Mouse (Mus musculus) spleen, postnatal 4 days (tissue): ENCODE results near the gene Thyn1.

Source experiments
- DNase-seq, 2 experiments: peaks; one replicate each; pipeline ENCODE4 v3.0.0; 2022; ENCODE audit warnings: low spot score in 2 of 2

Gene Thyn1

DNA sequence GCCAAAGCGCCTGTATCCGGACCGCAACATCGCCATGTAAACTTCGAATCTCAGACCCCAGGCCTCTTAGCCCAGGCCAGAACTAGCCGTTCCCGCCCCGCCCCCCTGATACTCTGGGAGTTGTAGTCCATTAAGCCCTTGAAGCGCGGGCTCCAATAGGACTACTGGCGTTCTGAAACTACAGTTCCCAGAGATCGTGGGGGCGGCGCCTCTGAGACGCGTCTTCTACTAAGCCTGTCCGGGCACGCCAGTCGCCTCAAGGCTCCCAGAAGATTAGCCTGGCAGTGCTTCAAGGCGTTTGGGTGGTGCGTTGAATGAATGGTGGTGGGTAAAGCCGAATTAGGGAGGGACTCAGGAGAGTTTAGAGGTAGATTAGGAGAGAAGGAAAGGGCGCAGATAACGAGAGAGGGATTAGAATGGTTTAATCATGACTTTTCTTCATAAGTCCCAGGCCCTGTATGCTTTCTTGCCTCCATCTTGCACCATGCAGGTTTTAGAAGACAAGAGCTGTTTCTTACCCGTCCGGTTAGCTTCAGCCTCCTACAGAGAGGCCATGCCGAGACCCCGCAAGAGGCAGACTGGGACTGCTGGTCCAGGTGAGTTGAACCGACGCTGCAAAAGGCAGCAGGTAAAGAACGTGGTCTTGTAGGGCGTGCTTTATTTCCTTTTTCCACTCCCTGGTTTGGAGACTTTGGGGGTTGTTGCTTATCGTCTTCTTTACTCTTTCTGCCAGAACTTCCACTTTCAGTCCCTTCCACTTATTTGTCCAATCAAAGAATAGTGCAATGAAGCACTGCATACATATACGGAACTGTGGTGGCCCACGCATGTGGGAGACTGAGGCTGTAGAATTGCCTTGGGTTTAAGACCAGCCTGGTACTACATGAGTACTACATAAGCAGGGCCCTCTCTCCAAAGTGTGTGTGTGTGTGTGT, at the start of gene Thyn1, which contains the start of gene Acad8:
Thyn1 (plus strand) TSS at position 250 of the 935 bp plus-strand sequence.
Acad8 (minus strand) TSS at position 106 of the 935 bp plus-strand sequence.
- DNase-seq, result peak; percentile 92 to 95

- DNase-seq, result no peak
Observed at GRCm38 (mm10) chr9:26977754-26978153, 21.8 kb upstream of the Thyn1 start.

- DNase-seq, result no peak
Observed at GRCm38 (mm10) chr9:26978776-26979175, 20.7 kb upstream of the Thyn1 start.

- DNase-seq, result no peak
Observed at GRCm38 (mm10) chr9:26985090-26985613, 14.4 kb upstream of the Thyn1 start.

GRCm38 (mm10) chr9:26985668-26986277, 13.7 kb upstream of the Thyn1 start:
- no peak for DNase-seq

DNA sequence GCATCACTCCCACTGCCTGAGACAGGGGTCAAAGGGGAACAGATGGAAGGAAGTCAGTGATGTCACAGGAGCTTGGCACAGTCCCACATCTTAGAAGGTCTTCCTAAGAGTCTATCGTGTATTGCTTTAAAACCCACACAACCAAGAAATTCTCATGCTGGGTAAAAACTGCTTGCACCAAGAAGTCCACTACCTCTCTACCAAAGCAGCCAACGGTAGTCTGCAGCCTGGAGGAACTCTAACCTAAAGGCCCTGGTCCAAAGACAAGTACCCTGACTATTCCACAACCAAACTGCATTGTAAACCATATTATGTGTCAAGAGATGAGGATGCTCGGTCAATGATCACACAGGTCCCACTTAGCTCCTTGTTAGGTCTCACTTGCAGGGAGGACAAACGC, 9.3 kb upstream of the Thyn1 start:
- no peak for DNase-seq

- no peak for DNase-seq
Observed at GRCm38 (mm10) chr9:26993118-26993517, 6.4 kb upstream of the Thyn1 start.

DNA sequence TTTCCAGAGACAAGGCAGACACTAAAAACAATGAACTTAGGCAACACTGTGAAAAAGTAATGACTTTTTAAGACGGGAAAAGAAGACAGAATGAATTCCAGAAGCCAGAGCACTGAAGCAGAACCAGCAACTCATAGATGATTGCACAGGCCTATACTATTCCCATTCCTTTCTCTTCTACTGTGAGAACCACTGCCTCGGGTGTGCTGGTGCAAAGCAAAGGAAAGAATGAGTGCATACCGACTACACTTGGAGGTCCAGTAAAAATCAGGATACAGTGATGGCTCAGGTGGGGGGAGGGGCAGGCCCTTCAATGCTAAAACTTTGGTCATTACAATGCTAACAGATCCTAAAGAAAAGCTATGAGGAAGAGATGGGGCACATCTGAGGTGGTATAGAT, 5.6 kb upstream of the Thyn1 start:
- no peak for DNase-seq

DNA sequence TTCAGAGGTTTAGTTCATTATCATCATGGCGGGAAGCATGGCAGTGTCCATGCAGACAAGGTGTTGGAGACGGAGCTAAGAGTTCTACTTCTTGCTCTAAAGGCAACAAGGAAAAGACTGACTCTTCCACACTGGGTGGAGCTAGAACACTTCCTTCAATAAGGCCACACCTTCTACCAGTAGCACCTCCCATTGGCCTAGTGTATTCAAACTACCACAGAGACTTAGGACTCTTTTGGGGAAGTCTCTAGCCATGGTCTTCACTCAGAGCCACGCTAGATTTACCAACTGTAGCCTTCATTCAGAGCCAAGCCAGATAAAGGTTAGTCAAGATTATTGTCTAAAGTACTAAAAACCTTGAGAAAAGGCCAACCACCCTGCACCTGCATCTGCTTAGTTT, 2.4 kb upstream of the Thyn1 start:
- DNase-seq, result no peak

DNA sequence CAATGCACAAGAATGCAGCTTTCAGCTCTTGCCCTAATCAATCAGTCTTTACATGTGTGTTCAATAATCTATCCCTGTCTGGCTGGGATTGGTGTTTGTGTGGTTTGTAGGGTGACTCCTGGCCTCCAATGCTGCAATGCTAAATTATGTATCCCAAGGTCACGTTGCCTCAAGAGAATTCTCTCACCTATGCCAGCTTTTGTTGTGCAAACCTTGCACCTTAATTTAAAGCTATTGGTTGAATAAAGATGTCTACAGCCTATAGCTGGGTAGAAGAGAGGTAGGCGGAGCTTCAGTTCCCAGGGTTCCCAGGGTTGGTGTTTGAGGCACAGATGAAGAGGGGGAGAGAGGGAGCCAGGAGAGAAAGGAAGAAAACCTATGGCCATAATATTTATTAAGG, 2.0 kb upstream of the Thyn1 start:
- no peak for DNase-seq

DNA sequence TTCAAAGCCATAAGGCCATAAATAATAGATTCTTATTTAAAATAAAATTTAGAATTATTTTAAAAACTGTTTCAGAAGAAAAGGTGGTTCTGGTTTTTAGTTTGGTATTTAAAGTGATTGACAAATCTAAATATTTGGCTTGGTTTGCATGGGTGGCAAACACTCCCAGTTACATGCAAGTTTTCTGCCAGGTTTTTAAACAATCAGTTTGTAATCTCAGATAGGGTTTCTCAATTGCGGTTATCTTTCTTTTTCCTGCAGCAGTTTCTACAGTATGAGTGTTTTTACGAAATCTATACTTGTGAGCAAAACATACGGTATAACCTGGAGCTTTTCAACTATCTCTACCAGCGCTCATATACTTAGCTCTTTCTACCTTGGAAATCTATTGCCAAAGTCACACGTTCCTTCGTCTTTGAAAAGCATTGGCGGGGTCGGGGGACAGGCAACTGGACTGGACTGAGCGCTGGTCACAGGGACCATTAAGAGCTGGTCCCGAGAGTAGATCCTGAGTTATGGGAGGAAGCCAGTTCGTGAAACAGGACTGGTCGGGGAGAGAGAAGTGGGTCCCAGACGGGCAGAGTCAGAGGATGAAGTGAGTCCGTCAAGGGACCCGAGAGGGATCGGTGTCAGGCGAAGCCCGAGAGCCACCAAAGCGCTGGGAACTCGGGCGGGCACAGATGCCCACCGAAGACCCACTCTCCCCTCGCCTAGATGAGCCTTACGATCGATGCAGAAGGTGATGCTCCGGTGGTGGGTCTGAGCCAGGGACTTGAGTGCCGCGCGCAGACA, 645 bp upstream of the Thyn1 start:
- DNase-seq, result peak in 1 of 2 experiments; percentile 17

GRCm38 (mm10) chr9:27005231-27005630, 5.7 kb downstream of the Thyn1 start:
- no peak for DNase-seq

DNA sequence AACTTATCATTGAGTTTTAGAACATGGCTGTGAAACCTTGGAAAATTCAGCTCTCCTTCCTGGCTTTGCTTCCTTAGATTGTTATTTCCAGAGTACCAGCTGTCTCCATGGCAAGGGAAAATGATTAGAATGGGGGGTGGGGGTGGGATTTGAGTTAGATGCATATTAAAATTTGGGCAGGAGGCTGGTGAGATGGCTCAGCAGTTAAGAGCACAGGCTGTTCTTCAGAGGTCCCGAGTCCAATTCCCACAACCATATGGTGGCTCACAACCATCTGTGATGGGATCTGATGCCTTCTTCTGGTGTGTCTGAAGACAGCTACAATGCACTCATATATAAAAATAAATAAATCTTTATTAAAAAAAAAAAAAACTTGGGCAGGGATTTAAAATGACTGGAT, 6.4 kb downstream of the Thyn1 start:
- DNase-seq, result no peak

DNA sequence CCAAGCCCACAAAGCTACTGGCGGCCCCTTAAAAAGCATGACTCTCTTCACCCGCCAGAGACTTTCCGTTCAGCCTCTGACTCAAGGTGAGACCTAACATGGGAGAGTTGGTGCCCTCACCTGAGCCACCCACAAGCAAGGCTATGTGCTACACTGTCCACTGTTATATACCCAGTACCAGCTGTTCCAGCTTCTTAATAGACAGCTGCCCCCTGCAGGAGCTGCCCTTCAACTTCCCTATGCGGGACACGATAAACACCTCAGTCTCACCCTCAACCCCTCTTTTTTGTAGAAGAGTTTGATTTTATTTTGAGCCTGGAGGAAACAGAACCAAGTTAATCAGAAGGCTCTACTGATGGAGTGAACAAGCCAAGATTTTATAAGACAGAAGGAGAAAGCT, 7.4 kb downstream of the Thyn1 start:
- no peak for DNase-seq

DNA sequence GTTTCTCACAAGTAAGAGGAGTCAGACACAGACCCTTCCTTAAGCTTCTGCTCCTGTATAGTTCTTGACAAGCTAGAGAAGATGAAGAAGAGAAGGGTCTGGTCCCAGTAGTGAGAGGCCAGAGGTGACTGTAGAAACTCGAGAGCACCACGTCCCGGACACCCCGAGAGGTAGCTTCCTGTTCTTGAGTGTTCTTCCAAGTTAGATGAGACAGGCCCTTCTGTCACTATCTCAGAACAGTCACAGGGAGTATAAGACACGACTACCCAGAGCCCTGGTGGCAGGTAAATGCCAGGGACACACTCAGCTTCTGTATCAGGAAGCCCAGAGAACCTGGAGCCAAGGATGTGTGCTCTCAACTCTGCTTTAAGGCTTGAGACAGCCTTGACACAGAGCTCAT, 9.7 kb downstream of the Thyn1 start:
- DNase-seq, result no peak

- DNase-seq, result no peak
Observed at GRCm38 (mm10) chr9:27011572-27011971, 12.1 kb downstream of the Thyn1 start.

DNA sequence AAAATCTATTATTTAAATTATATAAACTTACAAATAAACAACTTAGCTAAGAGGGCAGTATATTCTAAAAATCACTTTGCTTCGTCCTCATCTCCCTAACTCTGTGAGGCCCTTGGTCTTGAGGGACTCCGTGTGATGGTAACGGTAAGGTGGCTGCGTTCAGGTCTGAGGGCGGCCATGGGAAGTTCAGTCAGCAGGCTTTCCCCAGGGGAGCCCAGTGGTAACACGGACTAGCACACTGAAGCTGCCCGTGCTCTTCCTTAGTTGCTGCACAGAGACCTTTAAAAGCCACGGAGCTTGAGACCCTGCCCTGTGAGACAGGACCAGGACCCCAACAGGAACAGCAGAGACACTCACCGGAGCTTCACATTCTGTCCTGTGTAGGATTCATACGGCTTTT, 19.5 kb downstream of the Thyn1 start:
- DNase-seq, result peak in 1 of 2 experiments; percentile 31

DNA sequence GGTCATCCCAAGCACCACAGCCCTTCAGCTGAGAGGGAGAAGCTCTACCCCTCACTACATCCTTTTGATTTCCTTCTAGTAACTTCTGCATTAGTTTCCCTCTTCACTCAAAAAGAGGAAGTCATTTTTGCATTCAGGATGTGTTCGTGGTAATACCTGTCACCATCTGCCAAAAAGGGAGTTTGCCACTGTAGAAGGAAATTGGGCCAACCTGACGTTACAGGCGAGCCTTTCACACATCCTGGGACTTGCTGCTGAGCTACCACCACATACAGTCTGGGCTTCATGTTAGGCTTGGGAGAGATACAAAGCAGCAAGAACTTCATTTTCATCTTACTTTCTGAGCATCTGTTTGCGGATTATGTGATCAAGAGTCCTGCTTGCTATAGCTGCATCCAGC, 24.2 kb downstream of the Thyn1 start:
- DNase-seq, result no peak

- no peak for DNase-seq
Observed at GRCm38 (mm10) chr9:27026708-27027107, 27.2 kb downstream of the Thyn1 start.

DNA sequence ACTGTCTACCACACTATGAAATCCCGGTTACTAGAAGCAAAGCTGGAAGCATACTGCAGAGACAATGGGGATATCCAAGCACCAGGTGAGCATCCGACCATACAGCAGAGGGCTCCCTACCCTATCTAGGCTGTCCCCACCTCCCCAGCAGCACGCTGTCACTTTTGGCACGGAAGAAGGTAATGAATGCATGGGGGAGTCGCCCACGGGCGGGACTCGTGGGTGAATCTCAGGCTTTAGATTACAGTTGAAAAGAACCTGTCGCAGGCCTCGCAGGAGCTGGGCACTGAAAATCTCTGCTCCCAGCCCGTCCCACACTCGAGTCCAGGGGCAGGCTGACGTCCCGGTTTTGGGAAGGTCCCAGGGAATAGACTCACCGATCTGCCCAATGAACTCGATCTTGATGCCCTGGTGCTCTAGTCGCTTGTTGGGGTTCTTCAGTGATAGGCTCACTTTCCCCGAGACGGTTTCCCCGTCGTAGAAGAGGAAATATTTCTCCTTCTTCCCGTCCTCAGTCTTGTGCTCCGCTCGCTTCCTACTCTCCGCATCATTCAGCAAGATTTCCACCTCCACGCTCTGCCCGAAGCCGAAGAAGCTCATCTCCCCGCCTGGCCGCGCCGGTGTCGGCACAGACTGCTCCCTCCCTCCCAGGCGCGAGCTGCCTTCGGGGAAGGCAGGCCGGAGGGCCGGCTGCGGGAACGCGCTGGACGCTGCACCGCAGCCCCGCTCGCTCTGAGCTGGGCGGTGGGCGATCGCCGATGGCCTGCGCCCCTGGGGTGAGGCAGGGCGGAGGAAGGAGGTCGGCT, 29.7 kb downstream of the Thyn1 start:
- peak; percentile 20 to 83 for DNase-seq
